Mouse (Mus musculus) hindbrain, embryonic 12.5 days (tissue): ENCODE measurements around the gene Inpp5b. TPM values are rescaled to one million over a fixed set of nuclear protein-coding genes. Genes with fewer than 3 reads are reported as not detected.
A peak's percentile ranks its signal among the peaks of the same experiment; 100 is the strongest.
"Not testable (repeated sequence)": the region's sequence is repeated elsewhere in the genome, so short reads cannot be mapped to it uniquely, and the experiment has no call there.

Experiments
- ATAC-seq: fragments of 200-750 bp; cut with Nextera tagmentation; 2 replicates; pipeline ENCODE4 v1.8.0; 2017; ENCODE audit warnings: moderate TSS enrichment; ENCODE audit not compliant: low FRiP score
- H3K27ac ChIP-seq: fragments of 300-500 bp; sonication (generic); 2 replicates; pipeline ENCODE4 v1.5.1; 2016; ENCODE audit warnings: mild to moderate bottlenecking
- H3K27me3 ChIP-seq: fragments of 300-500 bp; sonication (generic); 2 replicates; pipeline ENCODE4 v1.6.1; 2016; ENCODE audit warnings: mild to moderate bottlenecking
- H3K36me3 ChIP-seq: fragments of 300-500 bp; sonication (generic); 2 replicates; pipeline ENCODE4 v1.6.1; 2016; ENCODE audit warnings: mild to moderate bottlenecking
- H3K4me1 ChIP-seq: fragments of 300-500 bp; sonication (generic); 2 replicates; pipeline ENCODE4 v1.6.1; 2016
- H3K4me2 ChIP-seq: fragments of 300-500 bp; sonication (generic); replicated peaks from 2 replicates; pipeline ENCODE4 v1.6.1; 2016; ENCODE audit warnings: mild to moderate bottlenecking
- H3K4me3 ChIP-seq: fragments of 300-500 bp; sonication (generic); 2 replicates; pipeline ENCODE4 v1.5.1; 2016; ENCODE audit warnings: mild to moderate bottlenecking
- H3K9ac ChIP-seq: fragments of 300-500 bp; sonication (generic); 2 replicates; pipeline ENCODE4 v1.6.1; 2016; ENCODE audit warnings: mild to moderate bottlenecking, moderate library complexity
- H3K9me3 ChIP-seq: fragments of 300-500 bp; sonication (generic); replicated peaks from 2 replicates; pipeline ENCODE4 v1.6.1; 2016; ENCODE audit warnings: mild to moderate bottlenecking
- WGBS: fragments of 180-500 bp; shearing (Covaris S2); methylation state at CpG from one replicate; pipeline ENCODE4 v1.1.7; 2016; 5-methylcytosine and 5-hydroxymethylcytosine counted together
- polyA plus RNA-seq: library from polyadenylated mRNA; unstranded; fragments of >200 nt; fragmentation: Nextera tagmentation; extraction: Ambion mirVana; gene quantifications from 2 replicates; pipeline ENCODE4 v1.2.1, GENCODE M21; 2016

Gene Inpp5b
- polyA plus RNA-seq, 1 experiment from 2014 or later: 23.7 TPM

GRCm38 (mm10) chr4:124703881-124704796, 37.5 kb upstream of the Inpp5b start:
- H3K9me3 ChIP-seq: no peaks in the 10 kb centered on the region
- ATAC-seq: no peak
- peaks cover 52% of the 10 kb centered on the region for H3K27me3 ChIP-seq
- H3K4me2 ChIP-seq: peak overlapping the region; percentile 17
- peak overlapping the region; percentile 32; the same call in 1 of the 2 replicates for H3K9ac ChIP-seq
- WGBS: 7% methylated on average over 6 of the region's 6 CpGs
- no peak overlapping the region for H3K4me3 ChIP-seq
- H3K27ac ChIP-seq: peak overlapping the region; percentile 78
- H3K36me3 ChIP-seq: no peaks in the 10 kb centered on the region
- H3K4me1 ChIP-seq: peaks cover 60% of the 10 kb centered on the region

DNA sequence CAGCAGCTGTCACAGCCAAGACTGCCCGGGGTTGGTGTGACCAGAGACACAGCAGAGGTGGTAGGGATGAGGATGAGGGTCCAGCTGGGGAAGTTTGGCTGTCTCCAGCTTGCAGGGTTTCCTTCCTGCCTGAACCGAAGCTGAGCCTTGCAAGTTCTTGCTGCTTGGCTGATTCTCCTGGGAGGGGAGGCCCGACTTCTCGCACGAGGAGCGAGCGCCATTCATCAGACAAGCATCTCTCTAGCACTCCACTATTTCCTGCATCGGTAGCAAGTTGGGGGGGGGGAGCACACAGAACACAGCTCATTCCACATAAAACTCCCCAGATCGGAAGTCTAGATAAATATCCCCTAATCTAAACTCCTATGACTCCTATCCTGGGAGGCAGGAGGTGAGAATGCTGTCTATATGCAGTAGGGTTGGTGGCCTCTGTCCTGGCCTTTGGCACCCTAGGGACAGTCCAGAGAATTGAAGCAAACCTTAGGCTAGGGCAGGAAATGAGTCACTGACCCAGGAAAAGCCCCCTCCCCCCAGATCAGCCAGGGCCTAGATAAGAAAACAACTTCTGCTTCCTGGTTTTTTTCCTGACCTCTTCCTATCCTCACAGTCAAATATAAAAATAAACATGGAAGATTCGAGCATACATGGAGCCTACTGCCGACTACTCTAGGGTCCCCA, 36.7 kb upstream of the Inpp5b start:
- Histone ChIP-seq H3K36me3 (no peaks in the 10 kb centered on the region), H3K9me3 (no peaks in the 10 kb centered on the region), H3K4me1 (peaks cover 61% of the 10 kb centered on the region), H3K27me3 (peaks cover 55% of the 10 kb centered on the region), H3K9ac (peak overlapping the region; percentile 32; the same call in 1 of the 2 replicates), H3K4me2 (peak overlapping the region; percentile 17; the same call in 1 of the 2 replicates), H3K27ac (peak overlapping the region; percentile 78), H3K4me3 (no peak overlapping the region)
- WGBS: 17% methylated on average over 11 of the region's 11 CpGs
- ATAC-seq: no peak

DNA sequence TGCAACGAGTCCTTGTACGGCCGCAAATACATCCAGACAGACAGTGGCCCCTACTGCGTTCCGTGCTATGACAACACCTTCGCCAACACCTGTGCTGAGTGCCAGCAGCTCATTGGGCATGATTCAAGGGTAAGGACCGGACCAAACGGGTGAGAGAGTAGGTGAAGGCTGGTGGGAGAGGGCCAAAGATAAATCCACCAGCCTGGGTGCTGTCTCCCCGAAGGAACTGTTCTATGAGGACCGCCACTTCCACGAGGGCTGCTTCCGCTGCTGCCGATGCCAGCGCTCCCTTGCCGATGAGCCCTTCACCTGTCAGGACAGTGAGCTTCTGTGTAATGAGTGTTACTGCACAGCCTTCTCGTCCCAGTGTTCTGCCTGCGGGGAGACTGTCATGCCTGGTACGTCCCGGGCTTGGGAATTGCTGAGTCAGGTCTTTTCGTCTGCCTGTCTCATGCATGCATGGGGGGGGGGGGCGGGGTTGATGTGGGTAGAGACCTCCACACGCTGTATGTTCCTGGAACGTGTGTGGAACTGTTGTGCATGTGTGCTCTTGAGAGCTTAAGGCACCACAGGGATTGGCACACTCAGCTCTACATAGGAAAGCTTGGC, 35.9 kb upstream of the Inpp5b start:
- Histone ChIP-seq H3K27me3 (peaks cover 51% of the 10 kb centered on the region), H3K4me3 (no peak overlapping the region), H3K9me3 (no peaks in the 10 kb centered on the region), H3K36me3 (no peaks in the 10 kb centered on the region), H3K27ac (0 out of 2 replicates have a peak overlapping the region, but pooled peaks have one; percentile 78), H3K4me1 (peaks cover 57% of the 10 kb centered on the region), H3K4me2 (no peak overlapping the region), H3K9ac (no peak overlapping the region)
- no peak for ATAC-seq
- WGBS: 81% methylated on average over 23 of the region's 23 CpGs

DNA sequence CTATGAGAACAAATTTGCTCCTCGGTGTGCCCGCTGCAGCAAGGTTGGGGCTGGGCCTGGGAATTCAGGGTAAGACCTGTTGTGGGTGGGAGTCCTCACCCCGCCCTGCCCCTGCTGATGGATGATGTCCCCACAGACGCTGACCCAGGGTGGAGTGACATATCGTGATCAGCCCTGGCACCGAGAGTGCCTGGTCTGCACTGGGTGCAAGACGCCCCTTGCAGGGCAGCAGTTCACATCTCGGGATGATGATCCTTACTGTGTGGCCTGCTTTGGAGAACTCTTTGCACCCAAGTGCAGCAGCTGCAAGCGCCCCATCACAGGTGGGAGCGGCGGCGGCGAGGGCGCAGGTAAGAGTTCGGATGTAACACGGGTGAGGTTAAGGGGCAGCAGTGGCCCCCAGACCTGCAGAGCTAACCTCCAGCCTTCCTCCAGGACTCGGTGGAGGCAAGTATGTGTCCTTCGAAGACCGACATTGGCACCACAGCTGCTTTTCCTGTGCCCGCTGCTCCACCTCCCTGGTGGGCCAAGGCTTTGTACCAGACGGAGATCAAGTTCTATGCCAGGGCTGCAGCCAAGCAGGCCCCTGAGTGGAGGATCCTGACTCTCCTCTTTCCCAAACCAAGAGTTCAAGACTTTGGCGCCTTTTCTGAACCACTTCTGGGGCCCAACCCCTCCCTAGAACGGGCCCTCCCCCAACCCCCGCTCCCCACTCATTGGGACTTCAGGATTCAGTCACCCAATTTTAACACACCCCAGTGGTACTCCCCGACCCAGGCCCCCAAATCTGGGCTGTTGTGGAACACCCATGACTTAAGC, 34.1 kb upstream of the Inpp5b start:
- H3K27me3 ChIP-seq: peaks cover 34% of the 10 kb centered on the region
- not testable (repeated sequence) for H3K4me2 ChIP-seq
- 88% methylated on average over 25 of the region's 25 CpGs for WGBS

GRCm38 (mm10) chr4:124708200-124708517, 33.5 kb upstream of the Inpp5b start:
- not testable (repeated sequence) for ATAC-seq, H3K9me3 ChIP-seq, H3K36me3 ChIP-seq, H3K9ac ChIP-seq, H3K4me3 ChIP-seq
- Histone ChIP-seq H3K27me3 (peaks cover 34% of the 10 kb centered on the region), H3K4me1 (peaks cover 42% of the 10 kb centered on the region), H3K4me2 (peak overlapping the region; percentile 49; the same call in 1 of the 2 replicates), H3K27ac (peak overlapping the region; percentile 73)
- WGBS: 17% methylated on average over 1 of the region's 1 CpGs

More for the DNA sequence above, 34.1 kb upstream of the Inpp5b start:
- peaks cover 43% of the 10 kb centered on the region for H3K4me1 ChIP-seq
- H3K36me3 ChIP-seq, H3K9ac ChIP-seq, H3K9me3 ChIP-seq, ATAC-seq, H3K4me3 ChIP-seq, H3K27ac ChIP-seq: not testable (repeated sequence)

DNA sequence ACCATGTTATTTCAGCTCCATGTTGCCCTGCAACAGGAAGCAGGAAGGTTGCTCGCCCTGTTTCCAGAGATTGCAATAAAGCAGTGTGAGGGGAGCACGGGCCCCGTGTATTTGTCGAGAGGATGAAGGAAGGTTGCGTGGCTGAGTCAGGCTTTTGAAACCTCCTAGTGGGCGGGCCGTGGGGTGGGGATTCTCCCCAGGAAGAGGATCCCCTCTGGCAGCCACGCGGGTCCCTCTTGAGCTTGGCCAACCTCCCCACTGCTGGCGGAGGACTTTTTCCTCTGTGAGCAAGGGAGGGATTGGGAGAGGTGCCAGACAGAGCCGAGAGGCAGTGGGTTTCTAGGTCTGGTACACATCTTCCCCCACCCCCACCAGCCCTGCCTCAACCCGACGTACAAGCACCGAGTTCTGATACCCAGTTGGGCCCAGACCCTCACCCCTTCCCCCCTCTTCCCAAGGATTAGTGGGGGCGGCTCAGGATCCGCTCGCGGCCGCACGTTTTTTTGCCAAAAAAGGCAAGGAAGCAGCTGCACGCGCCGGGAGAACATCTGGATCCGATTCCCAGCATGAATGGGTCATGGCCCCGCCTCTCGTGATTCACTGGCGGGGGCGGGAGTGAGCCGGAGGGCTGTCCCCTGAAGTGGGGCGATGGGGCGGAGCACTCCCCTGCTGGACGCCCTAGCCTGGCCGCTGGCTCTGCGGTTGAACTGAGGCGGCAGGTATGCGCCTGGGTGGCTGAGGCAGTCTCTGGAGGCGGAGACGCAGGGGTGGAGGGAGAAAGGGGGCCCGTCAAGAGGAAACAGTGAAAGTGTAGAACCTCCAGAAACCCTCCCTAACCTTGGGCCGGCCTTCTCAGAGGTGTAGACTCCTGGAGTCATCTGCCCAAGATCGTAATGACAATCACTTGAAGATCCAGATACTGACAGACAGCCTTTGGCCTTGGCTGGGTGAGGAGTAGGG, 32.9 kb upstream of the Inpp5b start:
- ATAC-seq: peak; percentile 49
- Histone ChIP-seq H3K27me3 (peaks cover 32% of the 10 kb centered on the region), H3K9ac (peak overlapping the region; percentile 41), H3K4me1 (peaks cover 35% of the 10 kb centered on the region), H3K36me3 (no peaks in the 10 kb centered on the region), H3K9me3 (no peaks in the 10 kb centered on the region), H3K4me2 (peak overlapping the region; percentile 49), H3K4me3 (peak overlapping the region; percentile 25), H3K27ac (peak overlapping the region; percentile 73)
- 2% methylated on average over 40 of the region's 41 CpGs for WGBS

GRCm38 (mm10) chr4:124709961-124710446, 31.6 kb upstream of the Inpp5b start:
- WGBS: 3% methylated on average over 18 of the region's 18 CpGs
- peaks cover 26% of the 10 kb centered on the region for H3K4me1 ChIP-seq
- H3K4me2 ChIP-seq: peak overlapping the region; percentile 47
- no peak for ATAC-seq
- H3K36me3 ChIP-seq: no peaks in the 10 kb centered on the region
- peak overlapping the region; percentile 13 for H3K4me3 ChIP-seq
- H3K9ac ChIP-seq: peak overlapping the region; percentile 32; the same call in 1 of the 2 replicates
- H3K27me3 ChIP-seq: peaks cover 28% of the 10 kb centered on the region
- no peaks in the 10 kb centered on the region for H3K9me3 ChIP-seq
- peak overlapping the region; percentile 60 for H3K27ac ChIP-seq

DNA sequence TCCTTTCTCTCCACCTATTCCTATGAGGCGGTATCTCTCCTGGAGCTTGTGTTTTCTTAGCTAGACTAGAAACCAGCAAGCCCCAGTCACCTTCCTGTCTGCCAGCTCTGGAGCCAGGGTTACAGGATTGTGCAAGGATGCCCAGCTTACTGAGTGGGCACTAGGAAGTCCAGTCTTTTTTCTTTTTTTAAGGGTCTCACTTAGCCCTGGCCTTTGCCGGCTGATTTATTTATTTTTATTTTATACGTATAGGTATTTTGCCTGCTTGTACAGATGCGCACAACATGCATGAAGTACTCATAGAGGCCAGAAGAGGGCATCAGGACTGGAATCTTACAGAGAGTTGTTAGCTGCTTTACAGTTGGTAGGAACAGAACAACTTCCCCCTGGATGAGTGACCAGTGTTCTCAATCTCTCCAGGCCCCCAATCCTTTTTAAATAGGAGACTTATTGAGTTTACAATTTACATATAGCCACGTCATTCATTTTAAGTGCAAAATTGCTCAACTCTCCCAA, 30.8 kb upstream of the Inpp5b start:
- Histone ChIP-seq H3K9me3 (no peaks in the 10 kb centered on the region), H3K4me1 (peaks cover 28% of the 10 kb centered on the region), H3K4me2 (no peak overlapping the region), H3K27ac (no peak overlapping the region), H3K9ac (no peak overlapping the region), H3K36me3 (peaks cover 2% of the 10 kb centered on the region; the same call in 1 of the 2 replicates), H3K27me3 (peaks cover 26% of the 10 kb centered on the region), H3K4me3 (no peak overlapping the region)
- no peak for ATAC-seq
- WGBS: 8% methylated on average over 5 of the region's 5 CpGs

DNA sequence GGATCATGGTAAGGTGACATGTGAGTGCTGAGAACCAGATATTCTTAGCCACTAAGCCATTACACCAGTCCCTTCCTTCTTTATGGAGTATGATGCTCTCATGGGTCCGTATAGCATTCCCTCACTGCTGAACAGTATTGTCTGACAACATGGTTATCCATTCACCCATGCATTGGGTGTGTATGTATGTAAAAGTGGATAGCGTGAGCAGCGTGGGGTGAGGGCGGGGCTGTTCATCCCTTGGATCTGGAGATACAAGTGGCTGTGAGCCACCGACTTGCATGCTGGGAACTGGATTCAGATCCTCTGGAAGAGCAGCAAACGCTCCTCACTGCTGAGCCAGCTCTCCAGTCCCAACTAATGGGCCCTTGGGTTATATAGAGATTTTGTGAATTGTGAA, 29.0 kb upstream of the Inpp5b start:
- Histone ChIP-seq H3K4me3 (no peak overlapping the region), H3K9me3 (no peaks in the 10 kb centered on the region), H3K27ac (no peak overlapping the region), H3K9ac (no peak overlapping the region), H3K36me3 (peaks cover 14% of the 10 kb centered on the region), H3K4me1 (peaks cover 36% of the 10 kb centered on the region), H3K27me3 (peaks cover 18% of the 10 kb centered on the region), H3K4me2 (no peak overlapping the region)
- no peak for ATAC-seq
- 88% methylated on average over 6 of the region's 6 CpGs for WGBS

DNA sequence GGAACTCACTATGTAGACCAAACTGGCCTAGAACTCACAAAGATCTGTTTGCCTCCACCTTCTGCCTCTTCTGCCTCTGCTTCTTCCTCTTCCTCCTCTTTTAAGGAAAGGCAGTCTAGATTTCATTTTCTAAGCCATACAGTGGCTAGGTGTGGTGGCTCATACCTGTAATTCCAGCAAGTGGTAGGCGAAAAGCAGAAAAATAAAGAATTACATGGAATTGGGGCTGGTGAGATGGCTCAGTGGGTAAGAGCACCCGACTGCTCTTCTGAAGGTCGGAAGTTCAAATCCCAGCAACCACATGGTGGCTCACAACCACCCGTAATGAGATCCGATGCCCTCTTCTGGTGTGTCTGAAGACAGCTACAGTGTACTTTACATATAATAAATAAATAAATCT, 27.8 kb upstream of the Inpp5b start:
- H3K4me3 ChIP-seq, H3K4me2 ChIP-seq, H3K27ac ChIP-seq, ATAC-seq, H3K9me3 ChIP-seq, H3K9ac ChIP-seq: not testable (repeated sequence)
- peaks cover 15% of the 10 kb centered on the region for H3K27me3 ChIP-seq
- 72% methylated on average over 5 of the region's 5 CpGs for WGBS
- H3K36me3 ChIP-seq: peaks cover 26% of the 10 kb centered on the region
- H3K4me1 ChIP-seq: peaks cover 31% of the 10 kb centered on the region
